Mouse (Mus musculus): ENCODE measurements around the gene Rasl11b.

GRCm38 (mm10) chr5:74190911-74191310, 4.2 kb upstream of the Rasl11b start:
- TF ChIP-seq POLR2A (IDR thresholded peaks at IDR 0.05; ENCODE audit: insufficient read length, low read depth) (no peak), E2F4 (IDR thresholded peaks at IDR 0.05; ENCODE audit: insufficient read depth) (no peak), POLR2AphosphoS2 (IDR thresholded peaks at IDR 0.05; ENCODE audit: insufficient read length, low read depth) (no peak), USF1 (IDR thresholded peaks at IDR 0.05; ENCODE audit: low read depth) (no peak), TCF12 (IDR thresholded peaks at IDR 0.05; ENCODE audit: insufficient read depth, poor library complexity, severe bottlenecking) (no peak), MAX (IDR thresholded peaks at IDR 0.05; ENCODE audit: low read depth) (no peak)

All from myocyte (in vitro differentiated cells).